Mouse (Mus musculus) ES-Bruce4 (cell line): ENCODE results near the gene Hsd17b1.

Source experiments
- CTCF ChIP-seq: IDR thresholded peaks from one replicate; pipeline ENCODE4 v1.8.1; 2011; ENCODE audit warnings: low read depth, low read length
- EP300 ChIP-seq: IDR thresholded peaks from 2 replicates; pipeline ENCODE4 v1.6.1; 2011; ENCODE audit warnings: low read depth, low read length; ENCODE audit not compliant: insufficient read depth
- POLR2A ChIP-seq: IDR thresholded peaks from one replicate; pipeline ENCODE4 v1.8.1; 2011; ENCODE audit warnings: low read length; ENCODE audit not compliant: insufficient read depth

DNA sequence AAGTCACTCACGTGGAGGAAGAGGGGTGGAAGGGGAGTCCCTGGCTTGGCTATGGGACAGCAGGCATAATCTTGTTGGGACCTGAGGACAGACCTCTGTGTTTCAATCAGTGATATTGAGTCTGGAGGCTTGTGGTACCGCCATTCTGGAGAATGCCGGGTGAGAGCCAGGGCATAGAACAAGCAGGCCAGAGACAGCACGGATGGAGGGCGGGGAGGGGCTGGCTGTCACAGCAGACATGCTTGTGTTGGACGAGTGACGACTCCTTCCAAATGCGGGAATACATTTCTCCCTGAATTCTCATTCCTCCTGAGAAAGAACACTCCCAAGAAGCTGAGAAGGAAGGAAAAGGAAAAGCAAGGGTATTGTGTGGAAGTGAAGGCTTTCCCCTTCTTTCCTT is 26.6 kb upstream of the Hsd17b1 start:
- TF ChIP-seq POLR2A (no peak), EP300 (no peak), CTCF (no peak)
